Mouse (Mus musculus) neural tube, embryonic 12.5 days (tissue): ENCODE measurements around the gene Rab28. TPM values are rescaled to one million over a fixed set of nuclear protein-coding genes. Genes with fewer than 3 reads are reported as not detected.
A peak's percentile ranks its signal among the peaks of the same experiment; 100 is the strongest.

ENCODE experiments used
- ATAC-seq: fragments of 200-750 bp; cut with Nextera tagmentation; 2 replicates; pipeline ENCODE4 v1.8.0; 2017; ENCODE audit warnings: low read depth, mild to moderate bottlenecking, moderate TSS enrichment, moderate library complexity; ENCODE audit not compliant: low FRiP score
- H3K27ac ChIP-seq: fragments of 300-500 bp; sonication (generic); 2 replicates; pipeline ENCODE4 v1.5.1; 2016
- H3K27me3 ChIP-seq: fragments of 300-500 bp; sonication (generic); replicated peaks from 2 replicates; pipeline ENCODE4 v1.6.1; 2016; ENCODE audit warnings: mild to moderate bottlenecking
- H3K36me3 ChIP-seq: fragments of 300-500 bp; sonication (generic); 2 replicates; pipeline ENCODE4 v1.6.1; 2016; ENCODE audit warnings: mild to moderate bottlenecking
- H3K4me1 ChIP-seq: fragments of 300-500 bp; sonication (generic); 2 replicates; pipeline ENCODE4 v1.6.1; 2016
- H3K4me2 ChIP-seq: fragments of 300-500 bp; sonication (generic); replicated peaks from 2 replicates; pipeline ENCODE4 v1.6.1; 2016; ENCODE audit warnings: mild to moderate bottlenecking
- H3K4me3 ChIP-seq: fragments of 300-500 bp; sonication (generic); 2 replicates; pipeline ENCODE4 v1.5.1; 2016
- H3K9ac ChIP-seq: fragments of 300-500 bp; sonication (generic); 2 replicates; pipeline ENCODE4 v1.6.1; 2016; ENCODE audit warnings: mild to moderate bottlenecking
- H3K9me3 ChIP-seq: fragments of 300-500 bp; sonication (generic); 2 replicates; pipeline ENCODE4 v1.6.1; 2016; ENCODE audit warnings: mild to moderate bottlenecking
- WGBS: fragments of 180-500 bp; shearing (Covaris S2); methylation state at CpG from one replicate; pipeline ENCODE4 v1.1.7; 2016; 5-methylcytosine and 5-hydroxymethylcytosine counted together
- polyA plus RNA-seq: library from polyadenylated mRNA; unstranded; fragments of >200 nt; fragmentation: Nextera tagmentation; extraction: Ambion mirVana; gene quantifications from 2 replicates; pipeline ENCODE4 v1.2.1, GENCODE M21; 2016

Gene Rab28
- polyA plus RNA-seq, 1 experiment from 2014 or later: 82.3 TPM

- Histone ChIP-seq H3K4me1 (no peaks in the 10 kb centered on the region), H3K4me3 (no peak overlapping the region), H3K9ac (no peak overlapping the region), H3K27ac (no peak overlapping the region), H3K36me3 (no peaks in the 10 kb centered on the region), H3K27me3 (no peaks in the 10 kb centered on the region), H3K4me2 (no peak overlapping the region), H3K9me3 (no peaks in the 10 kb centered on the region)
- WGBS: 97% methylated on average over 1 of the region's 1 CpGs
- ATAC-seq: no peak
Observed at GRCm38 (mm10) chr5:41618966-41619365, 89.0 kb downstream of the Rab28 start.

GRCm38 (mm10) chr5:41610447-41611030, 97.4 kb downstream of the Rab28 start:
- H3K27ac ChIP-seq: no peak overlapping the region
- H3K4me2 ChIP-seq: no peak overlapping the region
- no peaks in the 10 kb centered on the region for H3K9me3 ChIP-seq
- ATAC-seq: no peak
- H3K36me3 ChIP-seq: no peaks in the 10 kb centered on the region
- H3K4me3 ChIP-seq: no peak overlapping the region
- no peak overlapping the region for H3K9ac ChIP-seq
- WGBS: 68% methylated on average over 5 of the region's 5 CpGs
- H3K27me3 ChIP-seq: no peaks in the 10 kb centered on the region
- no peaks in the 10 kb centered on the region for H3K4me1 ChIP-seq

- 100% methylated on average over 3 of the region's 3 CpGs for WGBS
- H3K27me3 ChIP-seq: no peaks in the 10 kb centered on the region
- H3K9ac ChIP-seq: no peak overlapping the region
- no peaks in the 10 kb centered on the region for H3K9me3 ChIP-seq
- no peak overlapping the region for H3K4me2 ChIP-seq
- 0 out of 2 replicates have a peak, but pooled peaks have one; percentile 56 for ATAC-seq
- H3K4me3 ChIP-seq: no peak overlapping the region
- H3K27ac ChIP-seq: no peak overlapping the region
- H3K4me1 ChIP-seq: no peaks in the 10 kb centered on the region
- no peaks in the 10 kb centered on the region for H3K36me3 ChIP-seq
Observed at GRCm38 (mm10) chr5:41596242-41597117, 111.5 kb downstream of the Rab28 start.

DNA sequence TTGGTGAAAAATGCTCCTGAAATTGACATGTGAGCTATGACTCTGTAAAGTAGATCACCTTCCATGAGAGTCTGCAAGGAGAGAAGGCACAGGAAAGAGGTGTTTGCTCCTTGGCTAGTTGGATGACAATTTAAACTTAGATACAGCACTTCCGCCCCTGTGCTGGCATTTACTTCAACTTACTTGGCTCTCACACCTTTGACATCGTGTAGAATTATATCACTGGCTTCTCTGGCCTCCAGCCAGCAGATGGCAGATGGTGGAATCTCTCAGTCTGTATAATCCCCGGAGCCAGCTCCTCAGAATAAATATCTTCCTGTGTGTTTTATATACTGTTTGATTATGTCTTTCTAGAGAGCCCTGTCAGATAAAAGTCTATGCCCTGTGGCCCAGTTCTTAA, 112.8 kb downstream of the Rab28 start:
- no peak for ATAC-seq
- Histone ChIP-seq H3K4me3 (no peak overlapping the region), H3K9me3 (no peaks in the 10 kb centered on the region), H3K9ac (no peak overlapping the region), H3K4me2 (no peak overlapping the region), H3K27me3 (no peaks in the 10 kb centered on the region), H3K36me3 (no peaks in the 10 kb centered on the region), H3K27ac (no peak overlapping the region), H3K4me1 (no peaks in the 10 kb centered on the region)
- WGBS: 64% methylated on average over 3 of the region's 3 CpGs

GRCm38 (mm10) chr5:41578051-41578450, 129.9 kb downstream of the Rab28 start:
- Histone ChIP-seq H3K4me1 (no peaks in the 10 kb centered on the region), H3K27ac (no peak overlapping the region), H3K4me2 (no peak overlapping the region), H3K4me3 (no peak overlapping the region), H3K36me3 (no peaks in the 10 kb centered on the region), H3K9ac (no peak overlapping the region), H3K9me3 (no peaks in the 10 kb centered on the region), H3K27me3 (no peaks in the 10 kb centered on the region)
- WGBS: 88% methylated on average over 2 of the region's 2 CpGs
- ATAC-seq: no peak

Other genes starting within 250 kb of the Rab28 start
- 2.1 and 4.0 TPM in 2 replicates for gene Nkx3-2, start 56.3 kb upstream of the Rab28 start, polyA plus RNA-seq
- gene Bod1l, start 136.2 kb upstream of the Rab28 start, polyA plus RNA-seq: 29.4 TPM in 2 replicates